Mouse (Mus musculus): ENCODE data around the gene Hdc. TPM values are rescaled to one million over a fixed set of nuclear protein-coding genes. Genes with fewer than 3 reads are reported as not detected.

Gene Hdc
- total RNA-seq (2012; rRNA removed) (2.2 and 2.8 TPM in 2 replicates), polyA plus RNA-seq (2012; ENCODE audit: insufficient read depth in 1 of 2, insufficient read length in 2 of 2, low read depth in 1 of 2, low replicate concordance in 2 of 2, missing spikeins in 1 of 2) (1 to 10 TPM in 1 of 2 experiments, not detected in 1; 5.5 TPM)

DNA sequence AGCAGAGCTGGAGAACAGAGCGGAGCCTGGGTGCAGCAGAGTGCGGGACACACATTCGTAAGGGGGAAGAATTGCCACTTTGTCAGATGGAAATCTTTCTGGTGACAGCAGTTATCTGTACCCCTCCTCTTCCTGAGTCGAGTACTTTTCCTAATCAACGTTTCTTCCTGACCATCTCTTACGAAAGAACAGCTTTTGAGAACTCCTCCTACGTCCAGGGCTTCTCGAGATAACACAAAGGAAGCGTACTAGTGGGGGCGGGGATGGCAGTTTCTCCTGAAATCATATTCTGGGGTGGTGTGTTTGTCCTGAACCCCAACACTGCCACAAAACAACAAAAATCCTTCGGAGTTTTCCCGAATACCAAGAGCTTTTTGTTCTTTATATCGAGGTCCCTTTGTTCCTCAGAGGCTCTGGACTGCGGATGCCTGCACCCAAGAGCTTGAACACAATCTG, at the start of gene Hdc:
Hdc (minus strand) TSS at position 51 of the 456 bp plus-strand sequence.
- peak; percentile 50 for DNase-seq (ENCODE audit: low read depth, low spot score)
- H3K27me3 ChIP-seq (ENCODE audit: control insufficient read depth in 1 of 2, insufficient read depth in 2 of 2, low read length in 2 of 2), result no peaks in the 10 kb centered on the region
- TF ChIP-seq TCF12 (IDR thresholded peaks at IDR 0.05; ENCODE audit: low read depth, low read length) (peak; percentile 66), ELF1 (IDR thresholded peaks at IDR 0.05; ENCODE audit: low read depth, low read length) (peak; percentile 30; the same call in 1 of the 2 replicates), RAD21 (IDR thresholded peaks at IDR 0.05; ENCODE audit: low read depth, low read length) (no peak), MYB (IDR thresholded peaks at IDR 0.05; ENCODE audit: low read depth, low read length) (0 out of 2 replicates have a peak, but pooled peaks have one; percentile 35), MAZ (IDR thresholded peaks at IDR 0.05; ENCODE audit: low read depth, low read length) (no peak), CHD2 (IDR thresholded peaks at IDR 0.05; ENCODE audit: low read length) (peak; percentile 67), EP300 (IDR thresholded peaks at IDR 0.05; ENCODE audit: low read depth in 1 of 2, low read length in 2 of 2) (peak; percentile 73 to 84), ETS1 (IDR thresholded peaks at IDR 0.05; ENCODE audit: low read depth, low read length) (peak; percentile 63), RCOR1 (IDR thresholded peaks at IDR 0.05; ENCODE audit: low read depth, low read length) (peak; percentile 81), ZC3H11A (IDR thresholded peaks at IDR 0.05; ENCODE audit: low read depth, low read length) (no peak), BHLHE40 (IDR thresholded peaks at IDR 0.05; ENCODE audit: borderline replicate concordance, low read depth, low read length) (peak; percentile 24; the same call in 1 of the 2 replicates), E2F4 (IDR thresholded peaks at IDR 0.05; ENCODE audit: borderline replicate concordance, low read depth, low read length) (no peak), HCFC1 (IDR thresholded peaks at IDR 0.05; ENCODE audit: low read depth, low read length) (0 out of 2 replicates have a peak, but pooled peaks have one; percentile 10), GATA1 (IDR thresholded peaks at IDR 0.05; ENCODE audit: low read depth, low read length) (peak; percentile 76)
- peak within 1 kb of the TSS; percentile 38 for H3K9ac ChIP-seq (ENCODE audit: control insufficient read depth, low read depth, low read length, poor library complexity, severe bottlenecking)
- H3K36me3 ChIP-seq (ENCODE audit: control insufficient read depth in 1 of 2, insufficient read depth in 2 of 2, low read length in 2 of 2), result peaks cover 0 to 24% of the 10 kb centered on the region in 2 experiments; a peak in 2 of 4 replicates
- H3K79me2 ChIP-seq (ENCODE audit: control insufficient read depth, insufficient read depth, low read length, poor library complexity), result no peaks in the 10 kb centered on the region
- H3K9me3 ChIP-seq (replicated peaks; ENCODE audit: insufficient read depth, low read length), result no peaks in the 10 kb centered on the region
- H3K4me3 ChIP-seq (ENCODE audit: control insufficient read depth in 1 of 2, insufficient read depth in 1 of 2, low read depth in 2 of 2, low read length in 2 of 2), result peak within 1 kb of the TSS; percentile 42 to 46
- H3K4me1 ChIP-seq (ENCODE audit: control insufficient read depth in 1 of 2, insufficient read depth in 2 of 2, low read length in 2 of 2), result peaks cover 2 to 34% of the 10 kb centered on the region in 2 experiments
- peak within 1 kb of the TSS; percentile 60 for H3K27ac ChIP-seq (ENCODE audit: control insufficient read depth, low read depth, low read length)

- Histone ChIP-seq H3K27ac (ENCODE audit: control insufficient read depth, low read depth, low read length) (no peak overlapping the region), H3K4me1 (ENCODE audit: control insufficient read depth in 1 of 2, insufficient read depth in 2 of 2, low read length in 2 of 2) (peaks cover 4 to 11% of the 10 kb centered on the region in 2 experiments), H3K9me3 (replicated peaks; ENCODE audit: insufficient read depth, low read length) (no peaks in the 10 kb centered on the region), H3K4me3 (ENCODE audit: control insufficient read depth in 1 of 2, insufficient read depth in 1 of 2, low read depth in 2 of 2, low read length in 2 of 2) (no peak overlapping the region), H3K36me3 (ENCODE audit: control insufficient read depth in 1 of 2, insufficient read depth in 2 of 2, low read length in 2 of 2) (peaks cover 0 to 20% of the 10 kb centered on the region in 2 experiments; a peak in 2 of 4 replicates), H3K27me3 (ENCODE audit: control insufficient read depth in 1 of 2, insufficient read depth in 2 of 2, low read length in 2 of 2) (no peaks in the 10 kb centered on the region), H3K79me2 (ENCODE audit: control insufficient read depth, insufficient read depth, low read length, poor library complexity) (peaks cover 21% of the 10 kb centered on the region), H3K9ac (ENCODE audit: control insufficient read depth, low read depth, low read length, poor library complexity, severe bottlenecking) (no peak overlapping the region)
- TF ChIP-seq BHLHE40 (IDR thresholded peaks at IDR 0.05; ENCODE audit: borderline replicate concordance, low read depth, low read length), result no peak
- peak; percentile 45; the same call in 1 of the 2 replicates for TF ChIP-seq POLR2AphosphoS2 (IDR thresholded peaks at IDR 0.05; ENCODE audit: low read length)
- DNase-seq (ENCODE audit: low read depth, low spot score), result no peak
These were observed 49.6 kb upstream of the Hdc start for GRCm38 (mm10) chr2:126668621-126669252.
